Mouse (Mus musculus) 416B (cell line): ENCODE measurements at regions not wholly inside any gene's neighbourhood (a gene's known extent, or its start where the extent isn't known, plus 50 kb on each side); places are given as distances from the start of the nearest gene placed in this dataset.

Experiments
- DNase-seq: peaks from one replicate; pipeline ENCODE4 v3.0.0; 2011; ENCODE audit warnings: low read depth

DNA sequence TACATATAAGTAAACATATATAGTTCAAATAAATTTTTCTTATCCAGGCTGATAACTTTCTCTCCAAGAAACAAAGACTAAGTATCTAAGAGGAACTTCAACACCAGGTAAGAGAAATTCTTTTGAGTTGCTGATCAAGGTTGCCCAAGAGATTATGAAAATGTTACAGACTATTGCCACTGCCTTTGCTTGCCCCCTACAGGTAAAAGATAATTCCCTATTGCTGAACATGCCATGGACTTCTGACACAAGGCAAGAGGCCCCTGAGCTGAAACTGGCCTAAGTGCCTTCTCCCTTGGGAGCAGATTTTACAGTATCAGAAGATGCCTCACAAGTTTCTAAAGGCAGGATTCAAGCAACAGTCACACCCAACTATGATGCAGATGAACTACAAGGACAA, 2914.2 kb upstream of the Gm6569 start:
- no peak for DNase-seq

DNA sequence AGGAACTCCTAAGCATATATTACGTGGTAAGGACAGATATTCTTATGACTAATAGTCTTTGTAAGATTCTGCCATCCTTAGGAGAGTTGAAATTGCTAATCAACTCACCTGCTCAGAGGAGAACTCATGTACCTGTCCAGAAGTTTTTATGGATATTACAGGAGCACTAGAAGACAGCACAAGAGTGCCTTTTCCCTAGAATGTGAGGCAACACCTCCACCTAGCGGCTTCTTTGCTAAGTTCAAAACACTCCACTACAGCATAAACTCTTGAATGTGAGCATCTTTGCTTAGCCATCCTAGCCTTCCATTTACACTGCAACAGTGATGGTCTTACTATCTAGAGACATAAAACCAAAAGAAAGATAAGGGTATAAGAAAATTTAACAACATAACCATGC, 2913.5 kb upstream of the Gm6569 start:
- DNase-seq: peak; percentile 51
